Mouse (Mus musculus): ENCODE measurements around the gene Sncb. TPM values are rescaled to one million over a fixed set of nuclear protein-coding genes. Genes with fewer than 3 reads are reported as not detected.
A peak's percentile ranks its signal among the peaks of the same experiment; 100 is the strongest.

Gene Sncb
- total RNA-seq, 4 experiments from 2014 or later, result 780 to 919 (median 785) TPM

DNA sequence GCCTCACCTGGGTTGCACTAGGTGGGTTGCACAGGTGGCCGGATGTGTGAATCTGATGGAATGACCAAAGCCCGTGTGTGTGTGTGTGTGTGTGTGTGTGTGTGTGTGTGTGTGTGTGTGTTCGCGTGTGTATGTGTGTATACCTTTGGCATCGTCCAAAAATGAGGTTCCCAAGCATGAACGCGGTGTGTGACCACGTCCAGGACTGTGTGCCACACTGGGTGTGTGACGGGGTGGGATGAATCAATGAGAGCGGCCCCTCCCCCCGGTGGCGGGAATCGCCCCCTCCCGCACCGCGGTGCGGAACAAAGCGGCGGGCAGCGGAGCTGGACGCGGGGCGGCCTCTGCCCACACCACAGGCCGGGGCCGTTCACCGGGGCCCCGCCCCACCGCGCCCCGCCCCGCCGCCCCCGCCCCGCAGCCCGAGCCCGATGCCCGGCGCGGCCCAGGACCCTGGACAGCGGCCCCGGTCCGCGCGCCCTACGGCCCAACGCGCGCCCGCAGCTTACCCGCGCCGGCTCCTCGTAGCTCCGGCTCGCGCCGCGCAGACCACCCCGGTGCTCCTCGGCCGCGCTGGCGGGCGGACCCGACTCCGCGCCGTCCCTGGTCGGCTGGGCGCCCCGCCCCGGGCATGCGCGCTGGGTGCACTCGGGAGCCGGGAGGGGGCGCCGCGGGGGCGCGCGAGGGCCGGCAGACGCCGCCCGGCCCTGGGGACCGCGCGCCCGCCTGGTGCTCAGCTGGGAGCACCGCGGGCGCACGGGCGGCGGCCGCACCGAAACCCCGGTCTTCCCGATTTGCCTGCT, 17.1 kb downstream of the Sncb start:
- DNase-seq (ENCODE audit: low spot score in 2 of 2), result no peak

DNA sequence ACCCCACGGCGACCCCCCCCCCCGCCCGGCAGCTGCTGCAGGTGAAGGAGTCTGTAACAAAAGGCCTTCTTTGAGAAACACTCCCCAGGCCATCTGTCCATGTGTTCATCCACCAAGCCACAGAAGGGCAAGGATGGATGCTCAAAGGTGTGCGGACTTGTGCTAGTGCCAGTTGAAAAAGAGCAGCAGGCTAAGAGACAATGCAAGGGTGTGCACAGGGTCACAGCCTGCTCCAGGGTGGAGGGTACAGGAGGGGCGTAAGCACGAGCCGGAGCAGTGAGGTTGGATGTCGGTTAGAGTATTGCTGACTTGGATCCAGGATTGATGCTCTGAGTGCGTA, 17.7 kb downstream of the Sncb start:
- DNase-seq (ENCODE audit: low spot score in 2 of 2), result no peak

DNA sequence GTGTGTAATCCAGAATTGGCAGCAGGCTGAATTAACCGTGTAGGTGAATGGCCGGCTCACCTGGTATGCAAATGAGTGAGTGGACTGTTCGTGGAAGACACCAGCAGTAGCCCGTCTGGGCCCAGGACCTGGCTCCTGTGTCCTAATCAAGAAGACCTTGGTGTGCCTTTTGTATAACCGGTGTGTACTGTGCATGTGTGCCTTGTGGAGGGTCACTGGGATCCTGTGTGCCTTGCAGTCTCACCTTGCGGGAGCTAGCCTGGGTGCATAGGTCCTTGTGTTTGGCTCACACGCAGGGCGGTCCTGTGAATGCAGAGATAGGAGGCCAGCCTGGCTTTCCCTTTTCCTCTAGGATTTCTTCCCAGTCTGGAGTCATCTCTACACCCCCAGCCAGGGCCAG, 18.2 kb downstream of the Sncb start:
- no peak for DNase-seq (ENCODE audit: low spot score in 2 of 2)

DNA sequence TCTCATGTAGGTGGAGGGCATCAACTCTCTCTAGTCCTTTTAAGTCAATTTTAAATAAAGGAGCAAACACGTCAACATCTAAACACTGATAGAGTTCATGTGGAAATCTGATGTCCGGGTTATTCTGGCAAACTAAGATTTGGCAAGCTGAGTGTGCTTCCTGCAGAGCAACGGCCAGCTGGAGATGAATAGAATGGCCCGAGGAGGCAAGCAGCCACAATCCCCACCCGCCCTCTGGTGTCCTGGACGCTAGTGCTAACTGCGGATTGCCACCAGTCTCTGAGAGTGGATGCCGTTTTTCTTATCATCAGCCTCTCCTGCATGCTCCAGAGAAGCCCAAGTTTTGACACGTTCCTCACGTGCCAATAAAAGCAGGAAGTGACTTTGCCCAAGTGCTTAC, 19.5 kb downstream of the Sncb start:
- DNase-seq (ENCODE audit: low spot score in 2 of 2), result no peak

DNA sequence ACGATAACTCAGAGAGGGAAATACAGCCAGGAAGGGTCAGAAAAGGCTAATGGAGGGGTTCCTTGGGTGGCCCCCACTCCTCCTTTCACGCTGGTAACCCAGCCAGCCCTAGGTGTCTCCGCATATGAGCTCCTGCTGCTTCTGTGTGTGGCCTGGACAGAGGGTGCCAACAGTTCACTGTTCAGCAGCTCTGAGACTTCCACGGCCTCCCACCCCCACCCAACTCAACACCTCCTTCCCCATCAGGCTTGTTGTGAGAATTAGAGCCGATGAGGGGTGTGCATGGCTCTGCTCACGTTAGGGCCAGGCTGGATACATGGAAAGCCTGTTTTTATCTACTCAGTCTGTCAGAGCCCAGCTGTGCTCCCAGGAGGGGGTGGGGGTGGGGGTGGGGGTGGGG, 20.3 kb downstream of the Sncb start:
- no peak for DNase-seq (ENCODE audit: low spot score in 2 of 2)

DNA sequence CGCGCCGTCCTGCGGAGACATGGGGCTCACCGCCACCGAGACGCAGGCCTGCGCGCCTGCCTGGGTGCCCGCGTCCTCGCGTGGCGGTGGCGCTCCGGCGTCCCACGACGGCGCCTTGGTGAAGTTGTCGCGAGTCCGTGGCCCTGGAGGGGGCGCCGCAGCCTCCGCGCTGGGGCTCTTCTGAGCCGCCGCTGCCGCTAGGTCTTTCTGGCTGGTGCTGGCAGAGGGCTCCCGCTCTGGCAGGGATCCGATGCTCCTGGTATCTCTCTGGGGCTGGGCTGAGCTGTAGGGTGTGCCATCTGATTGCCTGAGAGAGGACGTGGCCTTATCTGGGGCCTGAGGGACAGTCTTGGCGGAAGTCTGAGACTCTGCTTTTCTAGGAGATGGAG, 28.2 kb downstream of the Sncb start:
- peak in 1 of 2 experiments; percentile 21 for DNase-seq (ENCODE audit: low spot score in 2 of 2)

DNA sequence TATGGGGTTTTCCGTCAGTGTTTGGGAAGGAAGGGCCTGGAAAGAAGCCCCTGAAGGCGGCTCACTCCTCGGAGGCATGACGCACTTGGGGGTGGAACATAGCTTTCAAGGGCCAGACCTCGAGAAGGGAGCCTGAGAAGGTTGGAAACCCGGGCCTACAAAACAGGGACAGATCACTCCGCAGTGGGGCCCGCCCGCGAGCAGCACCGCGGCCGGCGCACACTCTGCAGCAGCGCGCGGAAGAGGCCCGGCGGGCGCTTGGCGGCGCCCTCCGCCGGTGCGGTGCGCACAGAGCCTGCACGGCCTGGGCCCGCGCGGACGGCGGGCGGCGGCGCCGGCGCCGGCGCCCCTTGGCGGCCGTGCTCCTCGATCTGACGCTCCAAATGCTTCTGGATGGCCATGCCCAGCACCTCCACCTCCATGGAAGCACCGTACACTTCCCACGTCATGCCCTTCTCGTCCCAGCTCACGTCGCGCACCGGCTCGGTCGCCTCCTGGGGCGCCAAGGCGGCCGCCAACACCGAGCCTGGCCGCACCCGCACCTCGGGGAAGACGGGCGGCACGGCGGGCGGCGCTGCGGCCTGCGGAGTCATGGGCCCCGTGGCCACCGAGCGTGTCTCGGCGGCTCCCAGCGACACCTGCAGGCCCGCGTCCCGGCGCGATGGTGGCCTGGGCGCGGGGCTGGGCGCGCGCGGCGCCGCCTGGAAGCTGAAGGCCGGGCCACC, 28.7 kb downstream of the Sncb start:
- DNase-seq (ENCODE audit: low spot score in 2 of 2), result no peak

DNA sequence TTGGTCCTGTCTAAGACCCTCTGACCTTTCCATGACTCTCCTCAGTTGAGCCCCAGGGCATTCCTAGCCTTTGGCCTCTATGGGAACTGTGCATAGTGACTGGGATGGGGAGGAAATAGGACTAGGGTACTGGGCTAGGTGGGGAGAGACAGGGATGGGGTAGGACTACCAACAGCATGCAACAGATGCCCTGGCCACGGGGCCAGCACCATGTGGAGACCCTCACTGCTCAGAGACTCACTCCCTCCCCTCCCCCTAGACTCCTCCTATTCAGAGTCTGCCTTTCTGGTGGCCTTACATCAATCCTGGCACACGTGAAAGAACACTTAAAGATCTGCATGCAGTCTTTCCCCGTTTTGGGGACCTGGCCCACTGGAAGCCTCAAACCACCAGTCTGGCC, 29.5 kb downstream of the Sncb start:
- DNase-seq (ENCODE audit: low spot score in 2 of 2), result no peak

DNA sequence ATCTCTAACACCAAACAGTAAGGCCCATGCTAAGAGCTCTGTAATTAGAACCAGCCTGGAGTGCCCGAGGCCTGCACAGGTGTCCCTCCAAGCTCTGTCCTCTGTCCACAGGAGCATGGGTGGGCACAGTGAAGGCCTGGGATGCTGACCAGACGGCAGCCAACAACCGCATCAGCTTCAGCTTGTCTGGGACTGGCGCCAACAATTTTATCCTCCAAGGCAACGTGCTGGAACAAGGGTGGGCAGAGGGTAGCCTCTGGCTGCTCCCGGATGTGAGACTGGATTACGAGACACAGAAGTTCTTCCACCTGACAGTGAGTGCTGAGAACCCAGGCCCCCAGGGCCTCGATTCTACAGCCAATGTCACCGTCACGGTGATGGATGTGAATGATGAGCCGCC, 40.3 kb downstream of the Sncb start:
- DNase-seq (ENCODE audit: low spot score in 2 of 2), result no peak

DNA sequence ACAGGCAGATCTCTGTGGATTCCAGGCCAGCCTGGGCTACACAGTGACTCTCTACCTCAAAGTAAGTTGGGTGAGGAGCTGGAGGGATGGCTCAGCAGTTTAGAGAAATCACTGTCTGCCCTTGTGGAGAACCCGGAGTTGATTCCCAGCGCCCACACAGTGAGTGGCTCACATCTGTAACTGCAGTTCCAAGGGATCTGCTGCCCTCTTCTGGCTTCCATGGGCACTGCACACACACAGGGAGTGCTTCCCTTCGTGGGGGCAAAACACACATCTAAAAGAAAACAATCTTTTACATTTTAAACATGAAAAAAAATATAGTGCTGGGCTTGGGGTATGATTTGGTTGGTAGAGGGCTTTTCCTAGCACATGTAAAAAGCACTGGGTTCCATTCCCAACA, 43.3 kb downstream of the Sncb start:
- no peak for DNase-seq (ENCODE audit: low spot score in 2 of 2)

DNA sequence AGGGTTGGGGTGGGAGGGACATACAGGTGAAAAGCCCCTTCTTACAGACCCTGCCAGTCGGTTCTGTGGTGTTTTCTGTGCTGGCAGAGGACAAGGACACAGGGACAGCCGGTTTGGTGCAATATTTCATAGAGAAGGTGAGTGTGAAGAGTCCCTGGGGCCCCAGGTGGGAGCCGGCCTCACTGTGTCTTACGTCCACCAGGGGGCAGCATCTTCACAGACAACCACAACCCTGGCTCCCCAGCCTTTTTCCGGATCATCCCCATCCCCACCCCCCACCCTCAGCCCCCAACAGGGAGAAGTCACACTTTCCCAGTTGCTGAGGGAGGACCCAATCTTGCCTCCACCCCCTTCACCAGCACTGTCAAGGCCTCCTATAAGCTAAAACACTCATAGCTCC, 49.5 kb downstream of the Sncb start:
- DNase-seq (ENCODE audit: low spot score in 2 of 2), result no peak

DNA sequence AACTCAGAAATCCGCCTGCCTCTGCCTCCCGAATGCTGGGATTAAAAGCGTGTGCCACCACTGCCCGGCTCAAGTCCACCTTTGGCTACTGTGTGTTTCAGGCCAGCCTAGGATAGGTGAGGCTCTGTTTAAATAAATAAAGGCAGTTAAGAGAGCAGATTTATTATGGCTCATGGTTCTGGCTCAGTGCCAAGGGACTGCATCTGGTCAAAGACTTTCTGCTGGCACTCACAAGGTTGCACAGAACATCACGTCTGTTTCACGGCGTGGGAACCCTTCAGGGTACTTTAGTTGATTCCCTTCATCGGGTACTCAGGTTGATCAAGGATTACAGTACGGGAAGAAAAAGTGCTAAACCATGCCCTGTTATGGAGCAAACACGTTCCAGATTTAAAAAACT, 51.4 kb downstream of the Sncb start:
- no peak for DNase-seq (ENCODE audit: low spot score in 2 of 2)

DNA sequence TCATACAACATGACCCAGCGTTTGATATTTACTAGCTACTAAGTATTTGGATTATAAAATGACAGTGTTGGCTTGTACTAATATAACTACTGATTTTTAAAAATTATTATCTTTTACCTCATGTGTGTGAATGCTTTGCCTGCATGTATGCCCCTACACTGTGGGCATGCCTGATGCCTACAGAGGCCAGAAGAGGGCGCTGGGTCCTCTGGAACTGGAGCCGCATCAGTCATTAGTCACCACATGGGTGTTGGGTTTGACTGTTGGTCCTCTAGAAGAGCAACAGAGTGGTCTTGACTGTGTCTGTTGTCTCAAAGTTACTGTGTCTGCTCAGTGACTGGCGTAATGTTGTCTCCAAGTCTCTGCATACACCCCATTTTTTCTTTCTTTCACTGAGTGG, 52.0 kb downstream of the Sncb start:
- DNase-seq (ENCODE audit: low spot score in 2 of 2), result no peak

DNA sequence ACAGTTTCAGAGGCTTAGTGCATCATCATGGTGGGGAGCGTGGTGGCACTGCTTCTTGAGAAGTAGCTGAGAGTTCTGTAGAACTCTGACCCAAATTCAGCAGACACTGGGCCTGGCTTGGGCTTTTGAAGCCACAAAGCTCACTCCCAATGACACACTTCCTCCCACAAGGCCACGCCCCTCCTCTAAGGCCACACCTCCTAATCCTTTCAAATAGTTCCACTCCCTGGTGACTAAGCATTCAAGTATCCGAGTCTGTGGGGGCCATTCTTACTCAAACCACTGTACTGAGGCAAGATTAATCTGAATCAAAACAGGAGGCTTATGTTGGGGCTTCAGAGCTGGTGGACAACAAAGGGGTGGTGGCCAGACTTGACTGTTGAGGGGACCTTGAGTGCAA, 55.5 kb downstream of the Sncb start:
- no peak for DNase-seq (ENCODE audit: low spot score in 2 of 2)

Other genes with a start within 250 kb of the Sncb start
- 100 to 1,000 TPM; 122 to 141 (median 126) TPM for gene 4833439L19Rik, start 201.2 kb downstream of the Sncb start, total RNA-seq (2022)
- 10 to 100 TPM; 21.7 to 37.2 (median 27.8) TPM for gene Arl10, start 191.6 kb downstream of the Sncb start, total RNA-seq (2022)
- 10 to 100 TPM; 17.2 to 23.0 (median 20.3) TPM for gene Nop16, start 176.5 kb downstream of the Sncb start, total RNA-seq (2022)
- gene Higd2a, start 176.4 kb downstream of the Sncb start, total RNA-seq (2022), result 100 to 1,000 TPM; 134 to 142 (median 140) TPM
- gene Cltb, start 155.3 kb downstream of the Sncb start, total RNA-seq (2022), result 100 to 1,000 TPM; 271 to 315 (median 292) TPM
- 10 to 100 TPM; 47.2 to 60.3 (median 55.7) TPM for gene Faf2, start 144.8 kb downstream of the Sncb start, total RNA-seq (2022)
- 100 to 1,000 TPM; 141 to 159 (median 144) TPM for gene Rnf44, start 72.7 kb downstream of the Sncb start, total RNA-seq (2022)
- gene Cdhr2, start 65.1 kb downstream of the Sncb start, total RNA-seq (2022), result under 1 TPM; 0.13 to 0.35 (median 0.25) TPM
- 100 to 1,000 TPM in 3 of 4 experiments, 10 to 100 TPM in 1; 99.2 to 121 (median 105) TPM for gene Gprin1, start 16.7 kb downstream of the Sncb start, total RNA-seq (2022)
- not detected for gene Eif4e1b, start 17.4 kb upstream of the Sncb start, total RNA-seq (2022)
- 10 to 100 TPM; 74.5 to 85.8 (median 79.0) TPM for gene Tspan17, start 22.8 kb upstream of the Sncb start, total RNA-seq (2022)
- gene Unc5a, start 182.8 kb upstream of the Sncb start, total RNA-seq (2022), result 10 to 100 TPM; 86.2 to 95.5 (median 94.0) TPM